In genomic region chr11:32621831-32622478, GRCm38 (mm10) we compare ENCODE assay signal across 21 mouse cellular contexts. TPM values are rescaled to one million over a fixed set of nuclear protein-coding genes. Genes with fewer than 3 reads are reported as not detected.
DNase-seq lines count a peak whose midpoint lies in the region; ATAC-seq and TF ChIP-seq lines count a peak whose summit lies in the region.
"Had no signal": no experiment of that assay in that cellular context is flagged by ENCODE, and none has a peak within 500 bp of the region (broad histone marks: within the 10 kb centered on the region; RNA-seq: fewer than 3 reads in every experiment).

No protein-coding gene starts in this region.

- DNase-seq in embryonic facial prominence, embryonic 10.5 days (ENCODE audit: low spot score) = no peak
- DNase-seq in layer of hippocampus, adult 2 months (ENCODE audit: low spot score in 2 of 2) = no peak
- no peak for DNase-seq in layer of hippocampus, adult 9-11 months
- peak; percentile 98 for DNase-seq in brain, adult 2 months (ENCODE audit: low read depth, low spot score)
- peak; percentile 84 to 91 for DNase-seq in cerebellum, postnatal 10 days
- no peak for DNase-seq in adrenal gland, postnatal 10 days
- DNase-seq: adrenal gland, postnatal 25 days; kidney, adult 11 months; kidney, postnatal 14 days; liver, postnatal 0 days; lung, postnatal 36 days; right cerebral cortex, adult 18-20 months; thymus, postnatal 36 days had no signal

- no peak overlapping the region for H3K4me2 ChIP-seq in embryonic facial prominence, embryonic 13.5 days
- H3K4me2 ChIP-seq: embryonic facial prominence, embryonic 12.5 days; heart, embryonic 11.5 days; limb, embryonic 15.5 days; midbrain, embryonic 13.5 days had no signal

- H3K9ac ChIP-seq in embryonic facial prominence, embryonic 13.5 days = no peak overlapping the region
- H3K9ac ChIP-seq: embryonic facial prominence, embryonic 12.5 days; limb, embryonic 15.5 days; liver, postnatal 0 days; midbrain, embryonic 13.5 days had no signal

- ATAC-seq in embryonic facial prominence, embryonic 13.5 days (ENCODE audit: insufficient number of reproducible peaks, insufficient read depth, low FRiP score, low TSS enrichment, low read depth) = peak; percentile 26; the same call in 1 of the 2 replicates
- ATAC-seq in activated CD4-positive, CD25-positive, alpha-beta regulatory T cell, adult 4 months = no peak
- ATAC-seq: liver, postnatal 0 days; midbrain, embryonic 13.5 days had no signal

- no peak overlapping the region for H3K4me3 ChIP-seq in embryonic facial prominence, embryonic 13.5 days
- H3K4me3 ChIP-seq in embryonic facial prominence, embryonic 10.5 days = no peak overlapping the region
- H3K4me3 ChIP-seq in layer of hippocampus, adult 2 months = no peak overlapping the region
- H3K4me3 ChIP-seq: embryonic facial prominence, embryonic 12.5 days; forebrain, embryonic 10.5 days; limb, embryonic 15.5 days; midbrain, embryonic 13.5 days had no signal

- 68% methylated on average over 12 of the region's 12 CpGs for WGBS in embryonic facial prominence, embryonic 13.5 days
- WGBS in embryonic facial prominence, embryonic 10.5 days = 81% methylated on average over 12 of the region's 12 CpGs

- no peaks in the 10 kb centered on the region for H3K36me3 ChIP-seq in embryonic facial prominence, embryonic 13.5 days
- no peaks in the 10 kb centered on the region for H3K36me3 ChIP-seq in embryonic facial prominence, embryonic 10.5 days (replicated peaks)
- H3K36me3 ChIP-seq: embryonic facial prominence, embryonic 12.5 days; forebrain, embryonic 10.5 days; limb, embryonic 15.5 days; midbrain, embryonic 13.5 days had no signal

- H3K4me1 ChIP-seq in embryonic facial prominence, embryonic 13.5 days = peaks cover 22% of the 10 kb centered on the region
- peaks cover 40% of the 10 kb centered on the region for H3K4me1 ChIP-seq in embryonic facial prominence, embryonic 10.5 days

- no peaks in the 10 kb centered on the region for H3K27me3 ChIP-seq in embryonic facial prominence, embryonic 13.5 days
- no peaks in the 10 kb centered on the region for H3K27me3 ChIP-seq in embryonic facial prominence, embryonic 10.5 days (replicated peaks; ENCODE audit: low read depth, poor library complexity, severe bottlenecking)
- H3K27me3 ChIP-seq: CH12.LX; embryonic facial prominence, embryonic 12.5 days; limb, embryonic 15.5 days; midbrain, embryonic 13.5 days had no signal

- H3K9me3 ChIP-seq in embryonic facial prominence, embryonic 13.5 days = no peaks in the 10 kb centered on the region
- no peaks in the 10 kb centered on the region for H3K9me3 ChIP-seq in embryonic facial prominence, embryonic 10.5 days
- H3K9me3 ChIP-seq: embryonic facial prominence, embryonic 12.5 days; forebrain, embryonic 10.5 days; limb, embryonic 15.5 days; midbrain, embryonic 13.5 days had no signal

- H3K27ac ChIP-seq in embryonic facial prominence, embryonic 13.5 days = no peak overlapping the region
- no peak overlapping the region for H3K27ac ChIP-seq in embryonic facial prominence, embryonic 10.5 days (replicated peaks)
- peak overlapping the region; percentile 92 for H3K27ac ChIP-seq in layer of hippocampus, adult 2 months
- H3K27ac ChIP-seq: embryonic facial prominence, embryonic 12.5 days; forebrain, embryonic 10.5 days; limb, embryonic 15.5 days; midbrain, embryonic 13.5 days had no signal

- TF ChIP-seq CTCF in layer of hippocampus, adult 2 months (conservative IDR thresholded peaks at IDR 0.05) = no peak

RNA-seq across cellular contexts. Expression of gene Fbxw11, which starts 20.6 kb away (rescaled TPM):
- polyA plus RNA-seq in embryonic facial prominence, embryonic 13.5 days (2015; fragmentation: Nextera tagmentation; extraction: Ambion mirVana) = 68.7 and 73.4 TPM in 2 replicates
- polyA plus RNA-seq in embryonic facial prominence, embryonic 10.5 days (2016; fragmentation: Nextera tagmentation; extraction: Ambion mirVana) = 88.8 and 93.2 TPM in 2 replicates
- total RNA-seq in layer of hippocampus, adult 2 months (2021) = 100 to 1,000 TPM; 146 to 157 TPM
- polyA plus RNA-seq in activated CD4-positive, CD25-positive, alpha-beta regulatory T cell, adult 4 months (2017; shearing (Covaris generic)) = 10 to 100 TPM; 21.3 TPM
- 10 to 100 TPM; 68.0 to 72.9 TPM for total RNA-seq in adrenal gland, postnatal 10 days (2021)

Comparison
In these comparisons a context has a peak if more than half of its experiments do, and no peak if none do; other contexts are left out.
1. DNase-seq: peak in brain, adult 2 months (single experiment) and cerebellum, postnatal 10 days (2 of 2); none in embryonic facial prominence, embryonic 10.5 days (single experiment), layer of hippocampus, adult 2 months (0 of 2), layer of hippocampus, adult 9-11 months (single experiment) and adrenal gland, postnatal 10 days (single experiment).